Mouse (Mus musculus): Measurements from ENCODE around the gene Plk2. TPM values are rescaled to one million over a fixed set of nuclear protein-coding genes. Genes with fewer than 3 reads are reported as not detected.

Plk2 gene
- polyA plus RNA-seq, 1 experiment from 2014 or later, result 129 TPM

DNA sequence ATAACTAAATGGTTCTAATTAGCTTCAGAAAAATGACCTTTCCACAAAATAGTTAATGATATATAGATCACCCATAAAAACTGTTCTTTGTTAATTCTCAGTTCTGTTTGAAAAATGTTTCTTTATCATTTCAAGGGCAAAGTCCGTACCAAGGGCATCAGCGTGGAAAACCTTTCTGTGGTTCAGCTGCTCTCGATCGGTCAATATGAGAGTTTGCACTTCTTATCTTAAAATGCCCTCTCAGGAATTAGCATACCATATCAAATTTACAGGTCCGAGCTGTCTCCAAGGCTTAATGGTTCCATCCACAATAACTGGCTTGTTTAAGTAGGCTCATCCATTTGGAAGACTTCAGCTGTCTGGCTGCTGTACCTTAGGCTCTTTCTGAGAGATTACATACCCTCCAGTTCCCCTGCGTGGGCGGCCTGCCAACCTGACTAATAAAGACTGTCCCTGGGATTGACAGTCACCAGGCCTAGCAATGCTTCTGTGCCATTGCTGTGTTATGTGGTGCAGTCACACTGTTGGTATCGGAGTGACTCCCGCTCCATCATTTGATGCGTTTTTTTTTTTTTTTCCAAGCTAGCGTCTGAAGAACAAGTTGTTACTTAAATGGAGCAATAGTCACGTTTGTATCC is 17.8 kb downstream of the Plk2 start:
- no peak overlapping the region for H3K4me3 ChIP-seq
- no peak overlapping the region for H3K9ac ChIP-seq
- peaks cover 14% of the 10 kb centered on the region for H3K4me1 ChIP-seq
- peak overlapping the region; percentile 33; the same call in 1 of the 2 replicates for H3K27ac ChIP-seq (replicated peaks)
- H3K36me3 ChIP-seq, result no peaks in the 10 kb centered on the region
- no peaks in the 10 kb centered on the region for H3K9me3 ChIP-seq
- 31% methylated on average over 12 of the region's 12 CpGs for WGBS
- H3K4me2 ChIP-seq, result peak overlapping the region; percentile 16; the same call in 1 of the 2 replicates
- no peak; the same call in 1 of the 2 replicates for ATAC-seq (ENCODE audit: extremely low read depth, insufficient number of reproducible peaks, low FRiP score, low TSS enrichment)
- no peaks in the 10 kb centered on the region for H3K27me3 ChIP-seq (replicated peaks)

- WGBS, result 70% methylated on average over 5 of the region's 5 CpGs
- ATAC-seq (ENCODE audit: extremely low read depth, insufficient number of reproducible peaks, low FRiP score, low TSS enrichment), result no peak
- H3K27me3 ChIP-seq (replicated peaks), result no peaks in the 10 kb centered on the region
- no peaks in the 10 kb centered on the region for H3K36me3 ChIP-seq
- no peak overlapping the region for H3K9ac ChIP-seq
- no peaks in the 10 kb centered on the region for H3K9me3 ChIP-seq
- no peak overlapping the region for H3K27ac ChIP-seq (replicated peaks)
- no peak overlapping the region for H3K4me3 ChIP-seq
- H3K4me1 ChIP-seq, result peaks cover under 1% of the 10 kb centered on the region; the same call in 1 of the 2 replicates
- no peak overlapping the region for H3K4me2 ChIP-seq
Measured at GRCm38 (mm10) chr13:110418656-110419055, 23.8 kb downstream of the Plk2 start.

GRCm38 (mm10) chr13:110419640-110420039 is 24.8 kb downstream of the Plk2 start:
- 63% methylated on average over 5 of the region's 5 CpGs for WGBS
- Histone ChIP-seq H3K4me1 (no peaks in the 10 kb centered on the region), H3K27me3 (replicated peaks) (no peaks in the 10 kb centered on the region), H3K36me3 (no peaks in the 10 kb centered on the region), H3K9ac (no peak overlapping the region), H3K9me3 (no peaks in the 10 kb centered on the region), H3K27ac (replicated peaks) (no peak overlapping the region), H3K4me3 (no peak overlapping the region), H3K4me2 (no peak overlapping the region)
- no peak for ATAC-seq (ENCODE audit: extremely low read depth, insufficient number of reproducible peaks, low FRiP score, low TSS enrichment)

DNA sequence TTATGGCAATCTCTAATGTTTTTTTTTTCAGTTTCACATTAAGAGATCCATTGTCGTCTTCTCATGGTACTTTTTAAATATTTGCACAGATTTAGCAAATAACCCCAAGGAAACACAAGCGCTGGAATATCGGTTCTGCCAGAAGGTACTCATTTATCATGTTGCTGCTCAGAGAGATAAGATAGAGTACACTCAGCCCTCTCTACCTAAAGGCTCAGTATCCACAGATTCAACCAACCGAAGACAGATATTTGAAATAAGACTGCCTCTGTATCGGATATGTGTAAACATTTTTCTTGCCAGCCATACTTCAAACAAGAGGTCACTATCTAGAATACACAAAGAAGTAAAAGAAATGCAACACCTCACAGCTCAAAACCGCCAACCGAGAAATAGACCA is 27.6 kb downstream of the Plk2 start:
- ATAC-seq (ENCODE audit: extremely low read depth, insufficient number of reproducible peaks, low FRiP score, low TSS enrichment), result no peak
- no peaks in the 10 kb centered on the region for H3K9me3 ChIP-seq
- no peak overlapping the region for H3K27ac ChIP-seq (replicated peaks)
- H3K4me1 ChIP-seq, result no peaks in the 10 kb centered on the region
- no peak overlapping the region for H3K4me3 ChIP-seq
- no peaks in the 10 kb centered on the region for H3K27me3 ChIP-seq (replicated peaks)
- no peak overlapping the region for H3K4me2 ChIP-seq
- H3K36me3 ChIP-seq, result no peaks in the 10 kb centered on the region
- WGBS, result 53% methylated on average over 7 of the region's 7 CpGs
- no peak overlapping the region for H3K9ac ChIP-seq

GRCm38 (mm10) chr13:110425512-110426222 is 30.8 kb downstream of the Plk2 start:
- Histone ChIP-seq H3K9me3 (no peaks in the 10 kb centered on the region), H3K9ac (no peak overlapping the region), H3K27ac (replicated peaks) (no peak overlapping the region), H3K4me3 (no peak overlapping the region), H3K4me2 (no peak overlapping the region), H3K27me3 (replicated peaks) (no peaks in the 10 kb centered on the region), H3K4me1 (no peaks in the 10 kb centered on the region), H3K36me3 (no peaks in the 10 kb centered on the region)
- WGBS, result 74% methylated on average over 8 of the region's 8 CpGs
- ATAC-seq (ENCODE audit: extremely low read depth, insufficient number of reproducible peaks, low FRiP score, low TSS enrichment), result no peak

- no peaks in the 10 kb centered on the region for H3K27me3 ChIP-seq (replicated peaks)
- H3K4me3 ChIP-seq, result no peak overlapping the region
- no peak overlapping the region for H3K9ac ChIP-seq
- peaks cover 8% of the 10 kb centered on the region; the same call in 1 of the 2 replicates for H3K4me1 ChIP-seq
- no peak overlapping the region for H3K27ac ChIP-seq (replicated peaks)
- ATAC-seq (ENCODE audit: extremely low read depth, insufficient number of reproducible peaks, low FRiP score, low TSS enrichment), result no peak
- H3K9me3 ChIP-seq, result no peaks in the 10 kb centered on the region
- H3K36me3 ChIP-seq, result no peaks in the 10 kb centered on the region
- no peak overlapping the region for H3K4me2 ChIP-seq
Measured at GRCm38 (mm10) chr13:110431388-110431787, 36.5 kb downstream of the Plk2 start.

DNA sequence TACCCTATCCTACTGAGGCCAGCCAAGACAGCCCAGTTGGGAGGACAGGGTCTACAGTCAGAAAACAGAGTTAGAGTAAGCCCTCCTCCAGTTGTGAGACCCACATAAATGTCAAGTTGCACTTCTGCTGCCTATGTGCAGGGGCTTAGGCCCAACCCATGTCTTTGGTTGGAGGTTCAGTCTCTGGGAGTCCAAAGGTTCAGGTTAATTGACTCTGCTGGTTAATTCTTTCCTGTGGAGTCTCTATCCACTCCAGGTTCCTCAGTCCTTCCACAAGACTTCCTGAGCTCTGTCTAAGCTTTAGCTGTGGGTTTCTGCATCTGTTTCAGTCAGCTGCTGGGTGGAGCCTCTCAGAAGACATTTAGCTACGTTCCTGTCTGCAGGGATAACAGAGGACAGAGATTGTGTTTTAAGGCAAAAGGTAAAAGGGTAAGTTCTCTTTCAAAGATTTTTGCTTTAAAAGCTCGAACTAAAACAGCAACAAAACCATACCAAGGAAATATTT is 37.3 kb downstream of the Plk2 start:
- Histone ChIP-seq H3K4me3 (no peak overlapping the region), H3K9me3 (no peaks in the 10 kb centered on the region), H3K9ac (no peak overlapping the region), H3K4me1 (peaks cover 13% of the 10 kb centered on the region; the same call in 1 of the 2 replicates), H3K4me2 (no peak overlapping the region), H3K36me3 (no peaks in the 10 kb centered on the region), H3K27ac (replicated peaks) (no peak overlapping the region), H3K27me3 (replicated peaks) (no peaks in the 10 kb centered on the region)
- WGBS, result 55% methylated on average over 2 of the region's 2 CpGs
- no peak for ATAC-seq (ENCODE audit: extremely low read depth, insufficient number of reproducible peaks, low FRiP score, low TSS enrichment)

- H3K4me1 ChIP-seq, result peaks cover 13% of the 10 kb centered on the region; the same call in 1 of the 2 replicates
- H3K36me3 ChIP-seq, result no peaks in the 10 kb centered on the region
- ATAC-seq (ENCODE audit: extremely low read depth, insufficient number of reproducible peaks, low FRiP score, low TSS enrichment), result no peak
- H3K27me3 ChIP-seq (replicated peaks), result no peaks in the 10 kb centered on the region
- H3K27ac ChIP-seq (replicated peaks), result no peak overlapping the region
- no peak overlapping the region for H3K9ac ChIP-seq
- H3K4me3 ChIP-seq, result no peak overlapping the region
- no peaks in the 10 kb centered on the region for H3K9me3 ChIP-seq
- no peak overlapping the region for H3K4me2 ChIP-seq
- WGBS, result 81% methylated on average over 4 of the region's 4 CpGs
Measured at GRCm38 (mm10) chr13:110432613-110433012, 37.8 kb downstream of the Plk2 start.

- 46% methylated on average over 7 of the region's 7 CpGs for WGBS
- ATAC-seq (ENCODE audit: extremely low read depth, insufficient number of reproducible peaks, low FRiP score, low TSS enrichment), result no peak
- H3K27me3 ChIP-seq (replicated peaks), result no peaks in the 10 kb centered on the region
- no peaks in the 10 kb centered on the region for H3K9me3 ChIP-seq
- no peak overlapping the region for H3K9ac ChIP-seq
- peaks cover 13% of the 10 kb centered on the region; the same call in 1 of the 2 replicates for H3K4me1 ChIP-seq
- no peaks in the 10 kb centered on the region for H3K36me3 ChIP-seq
- H3K4me2 ChIP-seq, result no peak overlapping the region
- H3K27ac ChIP-seq (replicated peaks), result no peak overlapping the region
- no peak overlapping the region for H3K4me3 ChIP-seq
Measured at GRCm38 (mm10) chr13:110436692-110437091, 41.8 kb downstream of the Plk2 start.

DNA sequence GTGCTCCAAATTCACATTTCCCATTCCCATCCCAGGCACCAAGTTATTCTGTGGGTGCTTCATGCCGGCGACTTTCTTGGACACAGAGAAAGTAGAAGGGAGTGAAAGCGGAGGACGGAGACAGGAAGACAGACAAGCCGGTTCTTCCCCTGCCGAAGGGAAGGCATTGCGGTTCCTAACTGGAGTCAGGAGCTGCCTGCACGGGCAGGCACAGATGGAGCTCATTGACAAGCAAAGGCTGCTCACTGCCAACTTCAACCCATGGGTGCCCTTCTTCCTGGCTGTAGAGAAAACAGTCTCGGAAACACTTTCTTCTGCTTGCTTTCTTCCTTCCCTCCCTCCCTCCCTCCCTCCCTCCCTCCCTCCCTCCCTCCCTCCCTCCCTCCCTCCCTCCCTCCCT is 43.8 kb downstream of the Plk2 start:
- no peaks in the 10 kb centered on the region for H3K36me3 ChIP-seq
- no peaks in the 10 kb centered on the region for H3K9me3 ChIP-seq
- no peak overlapping the region for H3K9ac ChIP-seq
- no peak for ATAC-seq (ENCODE audit: extremely low read depth, insufficient number of reproducible peaks, low FRiP score, low TSS enrichment)
- 74% methylated on average over 9 of the region's 9 CpGs for WGBS
- no peaks in the 10 kb centered on the region for H3K27me3 ChIP-seq (replicated peaks)
- H3K4me2 ChIP-seq, result no peak overlapping the region
- H3K4me3 ChIP-seq, result no peak overlapping the region
- no peak overlapping the region for H3K27ac ChIP-seq (replicated peaks)
- H3K4me1 ChIP-seq, result peaks cover 17% of the 10 kb centered on the region

GRCm38 (mm10) chr13:110444335-110444734 is 49.5 kb downstream of the Plk2 start:
- Histone ChIP-seq H3K4me3 (no peak overlapping the region), H3K27ac (replicated peaks) (peak overlapping the region; percentile 57), H3K4me1 (peaks cover 36% of the 10 kb centered on the region), H3K9ac (no peak overlapping the region), H3K9me3 (no peaks in the 10 kb centered on the region), H3K27me3 (replicated peaks) (no peaks in the 10 kb centered on the region), H3K36me3 (no peaks in the 10 kb centered on the region), H3K4me2 (no peak overlapping the region)
- no peak for ATAC-seq (ENCODE audit: extremely low read depth, insufficient number of reproducible peaks, low FRiP score, low TSS enrichment)
- WGBS, result 50% methylated on average over 4 of the region's 4 CpGs

All from heart, embryonic 13.5 days (tissue).